Mouse (Mus musculus): ENCODE results near the gene Slc7a5.

Slc7a5 gene

GRCm38 (mm10) chr8:121880818-121881217 lies 26.7 kb downstream of the Slc7a5 start:
- no peak for DNase-seq (ENCODE audit: low spot score)

GRCm38 (mm10) chr8:121879712-121880111 lies 27.8 kb downstream of the Slc7a5 start:
- no peak for DNase-seq (ENCODE audit: low spot score)

- DNase-seq (ENCODE audit: low spot score), result no peak
Measured at GRCm38 (mm10) chr8:121877828-121878480, 29.5 kb downstream of the Slc7a5 start.

- no peak for DNase-seq (ENCODE audit: low spot score)
Measured at GRCm38 (mm10) chr8:121877212-121877611, 30.3 kb downstream of the Slc7a5 start.

GRCm38 (mm10) chr8:121875517-121875916 lies 32.0 kb downstream of the Slc7a5 start:
- no peak for DNase-seq (ENCODE audit: low spot score)

GRCm38 (mm10) chr8:121875045-121875444 lies 32.4 kb downstream of the Slc7a5 start:
- no peak for DNase-seq (ENCODE audit: low spot score)

GRCm38 (mm10) chr8:121874031-121874430 lies 33.5 kb downstream of the Slc7a5 start:
- no peak for DNase-seq (ENCODE audit: low spot score)

- DNase-seq (ENCODE audit: low spot score), result no peak
Measured at GRCm38 (mm10) chr8:121871833-121872440, 35.6 kb downstream of the Slc7a5 start.

- no peak for DNase-seq (ENCODE audit: low spot score)
Measured at GRCm38 (mm10) chr8:121870190-121870589, 37.3 kb downstream of the Slc7a5 start.

- no peak for DNase-seq (ENCODE audit: low spot score)
Measured at GRCm38 (mm10) chr8:121868896-121869295, 38.6 kb downstream of the Slc7a5 start.

GRCm38 (mm10) chr8:121868196-121868595 lies 39.3 kb downstream of the Slc7a5 start:
- DNase-seq (ENCODE audit: low spot score), result no peak

- no peak for DNase-seq (ENCODE audit: low spot score)
Measured at GRCm38 (mm10) chr8:121865356-121865755, 42.1 kb downstream of the Slc7a5 start.

- DNase-seq (ENCODE audit: low spot score), result no peak
Measured at GRCm38 (mm10) chr8:121861806-121862548, 45.5 kb downstream of the Slc7a5 start.

- no peak for DNase-seq (ENCODE audit: low spot score)
Measured at GRCm38 (mm10) chr8:121861276-121861675, 46.2 kb downstream of the Slc7a5 start.

- DNase-seq (ENCODE audit: low spot score), result no peak
Measured at GRCm38 (mm10) chr8:121857747-121858146, 49.7 kb downstream of the Slc7a5 start.

- no peak for DNase-seq (ENCODE audit: low spot score)
Measured at GRCm38 (mm10) chr8:121857331-121857730, 50.2 kb downstream of the Slc7a5 start.

- no peak for DNase-seq (ENCODE audit: low spot score)
Measured at GRCm38 (mm10) chr8:121856071-121856746, 51.3 kb downstream of the Slc7a5 start.

GRCm38 (mm10) chr8:121853586-121853985 lies 53.9 kb downstream of the Slc7a5 start:
- DNase-seq (ENCODE audit: low spot score), result no peak

GRCm38 (mm10) chr8:121852464-121852863 lies 55.0 kb downstream of the Slc7a5 start:
- no peak for DNase-seq (ENCODE audit: low spot score)

GRCm38 (mm10) chr8:121851716-121852115 lies 55.8 kb downstream of the Slc7a5 start:
- no peak for DNase-seq (ENCODE audit: low spot score)

GRCm38 (mm10) chr8:121850821-121851470 lies 56.5 kb downstream of the Slc7a5 start:
- DNase-seq (ENCODE audit: low spot score), result peak; percentile 88

- DNase-seq (ENCODE audit: low spot score), result no peak
Measured at GRCm38 (mm10) chr8:121850436-121850820, 57.1 kb downstream of the Slc7a5 start.

All from left cerebral cortex, adult 11 months (tissue).